Mouse (Mus musculus) CD8-positive naive resting alpha-beta T cell, adult 57 days (primary cell): Measurements from ENCODE around the gene Sppl2a. TPM values are rescaled to one million over a fixed set of nuclear protein-coding genes. Genes with fewer than 3 reads are reported as not detected.

ENCODE experiments used
- total RNA-seq: library from RNA; stranded (reverse); gene quantifications from one replicate; pipeline ENCODE4 v1.2.4, GENCODE M21; 2023

Gene Sppl2a
- total RNA-seq, result 64.5 TPM

DNA sequence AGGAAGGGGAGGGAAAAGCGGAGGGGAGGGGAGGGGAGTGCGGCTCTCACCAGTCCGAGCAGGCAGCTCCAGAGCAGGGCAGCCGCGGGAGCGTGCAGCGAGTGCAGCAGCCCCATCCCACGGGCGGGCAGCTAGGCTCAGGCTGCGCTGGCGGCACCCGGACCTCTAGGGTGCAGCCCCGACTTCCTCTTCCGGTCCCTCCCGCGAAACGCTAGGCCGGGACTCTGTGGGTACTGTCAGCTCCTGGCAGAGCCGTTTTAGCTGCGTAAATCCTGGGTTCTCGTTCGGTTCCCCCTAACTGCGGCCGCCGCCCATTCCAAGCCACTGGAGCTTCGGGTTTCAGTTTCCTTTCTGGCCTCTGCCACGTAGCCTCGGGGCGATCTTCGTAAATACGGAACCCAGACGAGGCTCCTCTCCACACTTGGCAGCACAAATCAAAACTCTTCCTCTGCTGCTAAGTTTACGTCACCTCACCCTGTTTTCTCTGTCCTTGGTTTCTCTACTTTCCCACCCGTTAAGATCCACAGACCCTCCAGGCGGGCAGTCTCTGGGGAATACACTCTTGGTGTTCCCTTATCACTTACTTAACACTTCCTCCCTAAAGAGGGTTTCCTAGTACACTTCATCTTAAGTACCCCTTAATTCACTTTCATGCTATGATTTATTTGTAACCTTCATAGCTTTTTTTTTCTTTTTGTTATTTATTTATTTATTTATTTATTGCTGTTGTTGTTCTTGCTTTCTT, at the start of gene Sppl2a:
Gene Sppl2a (minus strand): TSS at position 339 of the 745 bp plus-strand sequence.

DNA sequence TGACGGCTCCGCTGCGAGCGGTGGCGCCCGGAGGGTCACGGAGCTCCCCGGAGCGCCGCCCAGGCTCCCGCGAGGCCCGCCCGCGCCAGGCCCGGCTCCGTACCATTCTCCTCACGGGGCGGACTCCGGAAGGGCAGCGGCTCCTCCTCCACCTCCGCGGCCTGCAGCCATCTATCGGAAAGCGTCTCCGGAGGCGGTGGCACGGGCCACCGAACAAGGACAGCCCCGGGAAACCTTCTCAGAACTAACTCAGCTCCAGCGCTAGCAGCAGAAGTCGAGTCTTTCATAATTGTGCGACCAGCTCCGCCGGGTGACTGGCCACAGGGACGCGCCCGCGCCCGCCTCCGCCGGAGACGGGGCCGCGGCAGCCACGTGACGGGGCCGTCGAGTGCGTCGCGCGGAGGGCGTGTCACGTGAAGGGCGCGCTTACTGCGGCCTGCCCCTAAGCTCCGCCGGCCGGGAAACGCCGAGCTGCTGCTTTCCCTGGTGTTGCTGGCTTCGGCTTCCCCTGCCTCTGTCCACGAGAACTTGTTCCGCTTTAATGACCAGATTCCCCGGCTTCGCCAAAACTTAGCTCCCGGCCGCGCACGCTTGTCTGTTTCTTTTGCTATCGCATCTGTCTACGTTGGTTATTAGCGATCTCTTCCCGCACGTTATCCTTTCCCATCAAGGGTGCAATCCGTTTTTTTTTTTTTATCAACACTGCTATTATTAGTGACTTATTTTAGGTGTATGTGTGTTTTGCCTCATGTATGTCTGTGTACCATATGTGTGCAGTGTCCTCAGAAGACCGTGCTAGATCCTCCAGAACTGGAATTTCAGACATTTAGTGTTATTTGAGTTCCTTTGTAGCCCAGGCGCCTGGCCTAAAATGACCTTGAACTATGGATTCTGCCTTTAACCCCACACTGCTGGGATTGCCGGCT, 56.9 kb downstream of the Sppl2a start, which contains the start of gene Trpm7:
Gene Trpm7 (minus strand): TSS at position 360 of the 926 bp plus-strand sequence.

Other genes starting within 250 kb of the Sppl2a start
- gene Usp8, start 225.9 kb downstream of the Sppl2a start, total RNA-seq, result 45.1 TPM
- not detected for gene Usp50, start 149.8 kb downstream of the Sppl2a start, total RNA-seq
- 112 TPM for gene Trpm7, start 57.0 kb downstream of the Sppl2a start, total RNA-seq
- 29.1 TPM for gene Ap4e1, start 75.5 kb upstream of the Sppl2a start, total RNA-seq
- 16.3 TPM for gene Blvra, start 137.4 kb upstream of the Sppl2a start, total RNA-seq
- gene Ncaph, start 200.7 kb upstream of the Sppl2a start, total RNA-seq, result 3.3 TPM
- 17.2 TPM for gene Itpripl1, start 210.2 kb upstream of the Sppl2a start, total RNA-seq